Mouse (Mus musculus) neural tube, embryonic 10.5 days (tissue): Measurements from ENCODE around the gene Adam19.

ENCODE experiments used
- DNase-seq: peaks from one replicate; pipeline ENCODE4 v3.0.0-alpha.2; 2017; ENCODE audit warnings: low spot score; ENCODE audit errors: extremely low spot score

The Adam19 gene

DNA sequence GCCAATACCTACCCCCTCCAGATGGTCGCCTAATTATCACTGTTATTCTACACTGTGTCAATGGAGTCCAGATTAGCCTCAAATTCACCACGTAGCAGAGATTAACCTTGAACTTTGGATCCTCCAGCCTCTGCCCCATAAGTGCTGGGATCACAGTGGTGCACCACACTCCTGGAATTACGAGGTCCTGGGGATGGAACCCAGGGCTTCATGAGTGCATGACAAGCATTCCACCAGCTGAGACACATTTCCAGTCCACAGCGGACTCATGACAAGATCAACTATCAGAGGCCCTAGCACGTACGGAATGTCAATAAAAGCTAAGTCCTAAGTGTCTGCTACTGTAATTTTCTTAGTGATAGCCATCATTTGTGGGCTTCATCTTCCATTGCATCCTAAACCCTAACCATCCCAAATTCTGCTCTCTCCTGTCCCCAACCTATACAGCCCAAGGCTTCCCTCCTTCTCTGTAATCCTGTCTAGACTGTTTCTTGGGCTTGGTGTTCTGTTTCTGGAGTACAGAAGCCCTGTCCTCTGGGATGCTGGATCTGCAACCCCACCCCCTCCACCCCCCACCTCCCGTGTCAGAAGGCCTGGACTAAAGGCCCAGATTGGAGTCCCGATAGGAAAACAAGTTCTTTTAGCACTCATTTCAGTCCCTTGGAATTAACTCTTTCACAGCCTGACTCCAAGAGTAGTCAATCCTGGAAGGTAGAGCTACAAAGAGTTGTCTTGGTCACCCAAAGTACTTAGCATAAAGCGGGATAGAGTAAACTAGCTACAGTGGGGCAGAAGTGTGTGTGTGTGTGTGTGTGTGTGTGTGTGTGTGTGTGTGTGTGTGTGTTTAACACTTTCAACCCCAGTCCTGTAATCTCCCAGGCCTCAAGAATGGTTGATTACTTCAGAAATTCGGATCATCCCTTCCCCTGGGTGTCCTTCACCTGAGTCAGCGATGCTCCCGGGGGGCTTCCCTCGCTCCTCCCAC lies 589 bp upstream of the Adam19 start:
- no peak for DNase-seq

DNA sequence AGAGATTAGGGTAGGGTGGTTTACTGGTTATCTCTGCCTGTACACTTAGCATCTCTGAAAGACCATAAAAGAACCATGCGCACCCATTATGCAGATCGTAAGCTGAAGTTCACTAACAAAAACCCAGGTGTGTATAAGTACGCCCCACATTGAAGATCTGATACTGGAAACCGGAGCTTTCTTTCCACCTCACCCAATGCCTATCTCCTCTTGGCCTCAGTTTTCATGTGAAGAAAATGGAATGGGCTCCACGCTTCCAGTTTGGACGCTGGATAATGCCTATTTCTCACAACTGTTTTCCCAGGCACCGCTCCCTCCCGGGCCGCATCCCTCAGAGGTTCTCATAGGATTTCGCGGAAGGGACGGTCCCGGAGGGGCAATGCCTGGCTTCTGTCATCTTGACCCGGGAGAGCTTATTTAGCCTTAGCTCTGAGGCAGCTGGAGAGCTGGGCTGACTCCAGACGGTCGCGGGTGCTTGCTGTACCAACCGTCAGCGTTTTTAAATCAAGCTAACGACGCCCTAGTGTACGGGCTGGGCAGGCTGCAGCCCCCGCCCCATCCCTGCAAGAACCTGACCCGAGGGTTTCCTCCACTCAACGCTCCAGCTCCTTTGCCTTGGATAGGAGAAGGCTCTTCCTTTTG lies 1.1 kb downstream of the Adam19 start:
- peak; percentile 58 for DNase-seq

DNA sequence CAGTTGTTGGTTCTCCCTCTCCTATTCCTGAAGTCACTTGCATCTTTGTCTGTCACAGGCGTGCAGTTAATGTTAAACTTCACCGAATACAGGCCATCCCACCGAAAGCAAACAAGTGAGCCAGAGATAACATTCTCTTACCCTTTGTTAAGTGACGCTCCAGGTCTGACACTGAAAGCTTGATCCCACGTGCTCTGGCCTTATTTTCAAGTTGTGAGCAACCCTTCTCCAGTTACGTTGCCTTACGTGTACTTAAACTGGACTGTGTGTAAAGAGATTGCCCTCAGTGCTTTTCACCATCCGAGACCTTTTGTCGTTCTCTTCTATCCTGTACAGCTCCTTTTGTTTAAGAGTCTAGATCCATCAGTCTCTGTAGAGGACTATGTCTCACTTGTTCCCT lies 2.2 kb downstream of the Adam19 start:
- DNase-seq, result no peak

DNA sequence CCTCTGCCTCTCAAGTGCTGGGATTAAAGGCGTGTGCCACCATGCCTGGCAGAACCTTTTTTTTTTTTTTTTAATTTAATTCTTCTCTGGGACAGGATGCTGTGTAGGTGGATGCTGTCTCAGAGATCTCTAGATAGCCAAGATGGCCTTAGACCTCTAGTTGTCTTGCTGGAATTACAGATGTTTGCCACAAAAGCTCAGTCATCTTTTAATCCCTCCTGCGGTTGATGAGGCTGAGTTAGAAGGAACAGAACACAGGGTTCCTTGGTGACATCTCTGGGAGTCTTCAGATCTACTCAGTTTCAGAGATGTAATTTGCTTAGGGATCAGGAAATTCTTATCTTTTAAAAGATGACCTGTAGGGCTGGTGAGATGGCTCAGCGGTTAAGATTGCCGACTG lies 3.1 kb downstream of the Adam19 start:
- no peak for DNase-seq

DNA sequence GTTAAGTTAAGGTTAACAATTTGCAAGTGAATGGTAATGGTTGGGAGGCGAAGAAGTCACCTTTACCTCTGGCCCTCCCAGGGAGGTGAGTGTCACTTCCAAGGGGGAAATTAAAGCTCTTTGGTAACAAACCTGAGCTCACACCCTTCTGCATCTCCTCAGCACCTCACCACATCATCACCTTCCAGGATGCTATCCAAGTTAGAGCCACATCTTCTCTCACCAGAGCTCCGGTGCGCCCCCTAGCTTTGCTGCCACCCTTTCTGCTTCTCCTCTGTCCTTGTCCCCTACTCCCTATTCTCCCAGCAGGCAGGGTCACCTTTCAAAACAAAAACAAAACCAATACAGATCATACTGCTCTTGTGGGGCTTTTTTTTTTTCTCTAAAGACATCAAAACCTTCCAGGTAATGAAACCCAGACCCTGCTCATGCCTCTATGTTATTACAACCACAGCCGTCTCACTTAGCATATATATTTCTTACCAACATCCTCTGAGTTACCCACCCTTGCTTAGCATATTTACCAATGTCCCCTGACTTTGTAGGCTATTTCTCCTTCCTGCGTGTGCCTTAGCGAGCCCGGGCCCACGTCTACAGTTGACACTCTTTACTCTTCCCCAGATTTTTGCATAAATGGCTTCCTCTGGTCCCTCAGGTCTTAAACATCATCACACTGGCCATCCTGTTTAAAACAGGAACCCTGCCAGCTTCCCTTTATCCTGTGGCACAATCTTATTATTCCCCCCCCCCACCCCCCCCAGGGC lies 4.3 kb downstream of the Adam19 start:
- DNase-seq, result no peak

DNA sequence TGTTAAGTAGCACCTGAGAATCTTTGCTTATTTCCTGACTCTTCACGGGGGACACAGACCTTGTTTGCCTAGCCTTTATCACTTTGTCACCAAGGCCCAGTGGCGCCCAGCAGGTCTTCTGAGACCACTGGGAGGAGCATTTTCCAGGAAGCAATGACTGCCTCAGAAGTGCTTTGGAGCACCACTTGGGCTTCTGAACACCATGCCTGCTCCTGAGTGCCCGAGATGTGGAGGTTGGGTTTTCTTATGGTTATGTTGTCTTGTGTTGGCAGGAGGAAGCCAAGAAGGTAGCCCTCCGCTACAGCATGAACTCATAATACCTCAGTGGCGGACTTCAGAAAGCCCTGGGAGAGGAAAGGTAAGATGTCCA lies 4.8 kb downstream of the Adam19 start:
- DNase-seq, result no peak

DNA sequence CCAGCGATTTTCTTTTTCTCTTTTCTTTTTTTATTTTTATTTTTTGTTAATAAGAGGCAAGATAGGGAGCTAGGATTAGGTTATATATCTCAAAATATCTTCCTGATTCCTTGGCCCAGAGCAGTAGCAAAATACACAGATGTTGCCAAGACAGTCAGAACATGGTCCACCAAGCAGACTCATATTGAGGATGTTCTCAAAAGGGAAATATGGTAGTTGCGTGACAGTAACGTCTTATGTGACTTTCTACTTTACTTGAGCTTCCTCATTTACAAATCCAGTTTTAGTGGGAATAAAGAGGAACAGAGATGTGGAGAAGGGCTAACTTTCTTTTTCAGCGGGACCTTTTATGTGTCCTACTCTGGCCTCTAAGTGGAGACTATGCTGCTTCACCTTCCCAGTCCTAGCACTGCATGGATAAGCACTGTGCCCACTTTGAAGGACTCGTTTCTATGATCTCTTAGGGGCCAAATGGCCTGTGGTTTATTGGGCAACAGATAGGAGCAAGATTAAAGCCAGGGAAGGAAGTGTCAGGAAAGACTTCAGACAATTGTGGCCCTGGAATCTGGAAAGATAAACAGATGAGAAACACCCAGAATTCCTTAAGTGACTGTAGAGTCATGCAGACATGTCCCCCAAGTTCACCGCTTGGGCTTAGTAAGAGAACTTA lies 6.1 kb downstream of the Adam19 start:
- no peak for DNase-seq

DNA sequence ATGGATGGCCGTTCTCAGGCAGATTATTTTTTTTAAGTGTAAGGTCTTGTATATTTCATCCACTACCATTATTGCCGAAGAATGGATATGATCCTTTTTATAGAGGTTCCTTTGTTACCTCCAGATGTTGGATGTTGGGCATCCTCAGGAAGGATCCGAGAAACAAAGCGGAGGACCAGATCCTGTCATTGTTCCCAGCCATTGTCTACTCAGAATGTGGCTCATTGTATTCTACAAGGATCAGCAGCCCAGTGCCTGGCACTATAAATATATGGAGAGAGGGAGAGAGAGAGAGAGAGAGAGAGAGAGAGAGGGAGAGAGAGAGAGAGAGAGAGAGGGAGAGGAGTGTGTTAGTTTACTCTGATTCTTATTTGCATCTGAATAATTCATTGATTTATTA lies 6.8 kb downstream of the Adam19 start:
- no peak for DNase-seq

DNA sequence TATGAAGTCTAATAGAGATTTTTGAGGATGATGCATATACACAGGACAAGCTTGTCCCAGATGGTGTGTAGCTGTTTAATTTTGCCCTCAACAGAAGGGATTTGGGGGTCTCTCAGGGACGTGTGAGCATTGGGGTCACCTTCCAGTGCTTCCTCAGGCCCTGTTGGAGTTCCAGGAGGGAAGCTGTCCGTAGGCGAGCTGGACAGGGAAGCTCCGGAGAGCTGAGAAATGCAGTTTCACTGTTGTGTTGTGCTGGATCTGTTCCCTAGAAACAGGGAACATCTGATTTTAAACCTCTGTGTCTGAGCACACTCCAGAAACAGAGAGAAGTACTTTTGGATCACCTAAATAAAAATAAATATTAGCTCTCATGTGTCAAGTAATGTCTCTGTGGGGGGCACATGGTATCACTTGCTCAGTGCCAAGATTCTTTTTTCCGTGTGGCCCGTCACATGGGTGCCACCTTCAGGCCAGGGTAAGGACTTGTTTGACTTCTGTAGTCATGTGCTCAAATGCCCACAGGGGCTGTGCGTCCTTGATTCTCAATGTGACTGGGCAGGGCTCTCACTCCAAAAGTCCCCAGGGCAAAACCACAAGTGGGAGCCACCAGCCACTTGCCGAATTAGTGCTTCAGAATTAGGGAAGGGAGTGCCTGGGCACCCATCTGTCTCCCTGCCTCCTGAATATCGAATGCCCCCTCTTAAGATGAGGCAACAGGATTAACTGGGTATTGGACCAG lies 7.4 kb downstream of the Adam19 start:
- DNase-seq, result no peak

DNA sequence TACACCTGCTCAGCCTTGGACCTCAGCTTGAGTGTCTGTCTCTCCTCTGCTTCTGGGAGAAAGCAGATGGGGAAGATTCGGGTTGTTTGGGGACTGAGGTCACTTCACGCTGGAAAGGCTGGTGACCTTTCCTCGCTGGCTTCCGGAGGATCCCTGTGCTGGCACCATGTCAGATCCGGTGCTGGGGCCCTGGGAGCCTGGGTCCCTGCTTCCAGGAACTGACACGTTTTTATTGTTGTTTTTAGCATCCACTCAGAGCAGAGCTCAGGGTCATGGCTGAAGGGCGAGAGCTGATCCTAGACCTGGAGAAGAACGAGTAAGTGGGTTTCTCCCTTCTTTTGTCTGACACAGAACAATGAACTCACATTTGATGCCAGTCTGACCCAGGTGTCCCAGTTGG lies 9.0 kb downstream of the Adam19 start:
- DNase-seq, result no peak

DNA sequence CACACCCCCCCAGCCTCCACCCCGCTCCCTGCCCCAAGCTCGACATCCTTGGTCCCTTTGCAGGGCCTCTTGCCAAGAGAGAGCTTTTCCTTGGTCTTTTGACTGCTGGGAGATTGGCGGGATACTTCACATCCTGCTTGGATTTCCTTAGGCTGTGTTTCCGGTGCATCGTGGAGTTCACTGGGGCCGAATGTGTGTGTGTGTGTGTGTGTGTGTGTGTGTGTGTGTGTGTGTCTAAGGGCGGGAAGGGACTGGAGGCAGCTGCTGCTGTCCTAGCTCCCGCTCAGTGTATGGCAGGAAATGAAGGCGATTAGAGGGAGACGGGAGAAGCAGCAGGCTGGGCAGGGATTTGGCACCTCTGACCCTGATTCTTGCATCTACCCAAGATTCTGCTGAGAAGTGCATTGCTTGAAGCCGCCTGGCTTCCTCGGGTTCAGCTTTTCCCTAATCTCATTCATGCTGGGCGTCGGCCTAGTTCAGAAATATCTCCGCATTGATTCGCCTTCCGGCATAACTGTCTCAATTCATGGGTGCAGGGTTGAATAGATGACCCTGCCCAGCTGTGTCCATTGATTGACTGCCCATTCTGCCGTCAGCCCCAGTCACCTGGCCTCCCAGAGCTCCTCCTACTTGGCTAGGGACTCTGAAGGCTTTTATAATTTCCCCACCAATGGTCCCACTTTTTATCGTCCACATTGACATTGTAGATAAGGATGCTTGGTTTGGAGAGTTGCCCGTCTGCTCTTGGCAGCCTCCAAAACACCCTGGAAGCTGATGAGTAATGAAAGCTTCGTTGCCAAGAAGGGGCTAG lies 9.6 kb downstream of the Adam19 start:
- DNase-seq, result no peak

DNA sequence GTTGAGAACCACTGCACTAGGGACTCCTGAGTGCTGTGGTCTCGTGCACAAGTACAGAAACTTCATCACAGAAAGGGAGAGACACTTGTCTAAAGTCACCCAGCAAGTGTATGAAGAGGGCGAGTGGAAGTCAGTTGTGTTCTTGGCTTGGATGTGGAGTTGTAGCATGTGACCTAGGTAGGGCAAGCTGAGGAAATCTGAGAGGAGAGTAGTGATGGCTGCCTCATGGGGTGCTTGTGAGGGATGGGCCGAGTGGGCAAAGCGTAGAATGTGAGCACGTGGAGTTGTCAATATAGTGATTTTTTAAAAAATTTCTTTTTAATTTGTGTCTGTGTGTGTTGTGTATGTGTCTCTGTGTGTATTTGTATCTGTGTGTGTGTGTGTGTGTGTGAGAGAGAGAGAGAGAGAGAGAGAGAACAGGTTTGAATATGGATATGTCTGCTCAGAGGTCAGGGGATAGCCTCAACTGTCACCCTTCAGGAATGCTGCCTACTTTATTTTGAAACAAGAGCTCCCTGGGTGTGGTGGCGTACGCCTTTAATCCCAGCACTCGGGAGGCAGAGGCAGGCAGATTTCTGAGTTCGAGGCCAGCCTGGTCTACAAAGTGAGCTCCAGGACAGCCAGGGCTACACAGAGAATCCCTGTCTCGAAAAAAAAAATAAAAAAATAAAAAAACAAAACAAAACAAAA lies 11.7 kb downstream of the Adam19 start:
- DNase-seq, result no peak

DNA sequence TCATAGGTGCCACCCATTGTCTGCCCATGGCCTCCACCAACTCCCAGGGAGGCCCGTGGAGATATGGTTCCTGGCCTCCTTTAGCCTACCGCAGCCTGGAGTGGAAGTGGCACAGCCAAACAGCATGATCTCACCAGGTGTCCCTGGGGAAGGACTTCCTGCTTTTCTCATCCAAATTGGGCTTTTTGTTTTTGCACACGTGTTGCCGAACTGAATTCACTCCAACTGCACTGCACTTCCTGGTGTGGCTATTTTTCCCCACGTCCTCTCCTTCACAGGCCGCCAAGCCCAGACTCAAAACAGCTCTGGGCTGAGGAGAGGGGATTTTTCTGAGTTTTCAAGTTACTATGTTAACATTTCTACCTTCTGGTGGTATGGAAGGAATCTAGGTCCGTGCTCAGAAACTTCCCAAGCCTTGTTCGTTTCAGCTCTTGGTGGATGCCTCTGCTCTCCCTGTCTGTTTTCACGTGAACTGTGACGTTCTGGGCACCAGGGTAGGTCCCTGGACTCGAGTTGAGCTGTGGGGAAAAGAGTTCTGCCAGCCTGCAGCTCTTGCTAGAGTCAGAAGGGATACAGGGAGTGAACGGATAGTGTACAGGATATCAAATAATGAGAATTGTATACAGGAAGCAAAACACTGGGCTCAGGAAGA lies 13.1 kb downstream of the Adam19 start:
- peak; percentile 19 for DNase-seq

DNA sequence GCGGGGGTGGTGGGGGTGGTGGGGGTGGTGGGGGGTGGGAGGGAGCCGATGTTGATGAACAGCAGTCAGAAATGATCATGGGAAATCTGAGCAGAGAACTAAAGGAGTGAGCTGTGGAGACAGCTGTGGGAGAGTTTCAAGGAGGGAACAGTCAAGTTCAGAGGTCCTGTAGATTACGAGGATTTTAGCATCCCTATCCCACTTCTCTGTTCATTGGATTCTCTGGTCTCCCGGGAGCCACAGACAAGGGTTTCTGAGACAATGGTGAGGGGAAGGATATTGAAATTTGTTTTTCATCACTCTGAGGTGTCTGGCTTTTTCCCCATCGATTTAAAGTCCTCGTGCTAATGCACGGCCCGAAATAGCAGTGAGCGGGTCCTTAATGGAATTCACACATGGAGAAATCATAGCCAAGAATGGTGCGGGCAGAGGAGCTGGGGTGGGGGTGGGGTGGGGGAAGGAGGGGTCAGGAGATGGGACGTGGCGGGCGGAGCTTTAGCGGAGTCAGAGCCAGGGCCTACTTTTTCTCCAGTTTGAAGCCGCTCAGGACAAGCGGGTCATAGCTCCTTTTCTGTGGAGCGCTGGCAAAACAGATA lies 13.7 kb downstream of the Adam19 start:
- DNase-seq, result peak; percentile 44

DNA sequence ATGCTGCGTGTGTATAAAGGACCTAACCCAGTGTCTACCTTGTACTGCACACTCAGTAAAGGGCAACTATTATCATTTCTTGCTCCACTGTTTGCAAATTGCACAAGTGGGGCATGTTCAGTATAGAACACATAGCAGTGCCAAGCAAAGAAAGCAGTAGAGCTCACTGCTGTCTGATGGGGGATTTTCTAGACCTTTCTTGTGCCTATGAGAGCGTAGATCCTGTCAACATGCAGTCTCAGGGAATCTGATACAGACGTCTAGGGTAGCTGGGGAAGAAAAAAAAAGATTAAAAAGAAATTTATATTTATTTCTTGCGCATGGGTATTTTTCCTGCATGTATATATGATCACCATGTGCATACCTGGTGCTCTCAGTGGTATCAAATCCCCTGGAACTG lies 14.4 kb downstream of the Adam19 start:
- DNase-seq, result no peak

DNA sequence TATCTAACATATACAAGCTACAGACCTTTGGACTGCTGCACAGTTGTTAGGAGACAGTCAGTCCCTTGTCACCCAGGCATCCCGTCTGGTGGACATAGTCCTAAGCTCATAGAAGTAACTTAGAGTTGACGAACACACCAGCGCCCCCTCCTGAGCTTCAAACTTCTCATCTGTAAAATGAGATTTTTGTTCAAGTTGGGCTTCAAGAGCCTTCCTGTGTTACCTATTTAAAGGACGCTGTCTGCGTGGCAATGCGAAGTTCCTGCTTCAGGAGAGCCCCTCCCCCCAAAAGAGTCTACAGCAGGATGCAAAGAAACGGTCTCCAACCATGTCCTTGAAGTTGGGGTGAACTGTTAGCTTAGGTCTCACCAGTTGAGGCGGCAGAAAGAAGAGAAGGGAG lies 15.0 kb downstream of the Adam19 start:
- no peak for DNase-seq

DNA sequence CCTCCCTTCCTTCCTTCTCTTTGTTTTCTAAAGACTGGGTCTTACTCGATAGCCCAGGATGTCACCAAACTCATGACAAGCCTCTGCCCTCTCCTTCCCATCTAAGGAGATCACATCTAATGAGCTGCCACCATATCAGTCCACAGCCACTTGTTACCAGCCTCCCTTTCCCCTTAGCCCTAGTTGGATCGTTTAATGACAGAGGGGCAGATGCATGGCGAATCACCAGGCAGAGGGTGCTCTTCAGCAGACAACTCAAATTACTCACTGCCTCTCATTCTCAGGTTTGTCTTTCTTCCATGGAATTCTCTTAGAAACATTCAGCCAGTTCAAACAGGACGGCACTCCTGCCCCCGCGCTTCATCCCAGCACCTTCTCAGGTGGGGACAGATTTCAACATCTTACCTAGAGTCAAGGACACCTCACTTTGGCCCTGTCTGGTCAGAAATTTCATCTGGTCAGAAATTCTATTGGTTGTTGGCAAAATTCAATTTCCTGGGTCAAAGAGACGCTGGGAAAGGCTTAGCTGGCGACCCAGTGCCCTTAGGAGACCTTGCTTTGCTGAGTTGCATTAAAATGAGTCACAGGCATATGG lies 16.8 kb downstream of the Adam19 start:
- DNase-seq, result no peak
